Mouse (Mus musculus): ENCODE results near the gene Cideb.

DNA sequence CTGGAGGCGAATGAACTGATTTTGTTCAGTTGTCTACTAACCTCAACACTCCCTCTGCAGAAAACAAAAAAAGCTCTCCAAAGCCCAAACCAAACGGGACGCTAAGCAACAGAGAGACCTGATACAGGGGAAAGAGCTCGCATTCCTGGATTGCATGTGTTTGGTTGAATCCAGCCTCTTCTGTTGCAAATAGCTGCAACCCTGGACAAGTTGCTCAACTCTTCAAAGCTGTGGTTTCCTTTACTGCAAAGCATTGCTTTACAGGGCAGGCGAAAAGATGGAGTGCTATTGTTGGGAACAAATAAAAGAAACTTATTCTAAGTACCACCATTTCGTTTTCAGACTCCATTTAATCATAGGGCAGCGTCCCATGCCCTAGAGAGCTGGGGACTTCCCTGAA lies 23.4 kb downstream of the Cideb start:
- no peak for TF ChIP-seq GATA1 (IDR thresholded peaks at IDR 0.05; ENCODE audit: borderline replicate concordance, low read length)
- no peak for TF ChIP-seq FLI1 (IDR thresholded peaks at IDR 0.05; ENCODE audit: low read length)

Data from megakaryocyte, embryonic 14.5 days (primary cell).